Mouse (Mus musculus) cortical plate, adult 2 months (tissue): ENCODE results near the gene Tnrc6a.

Experiments used
- CTCF ChIP-seq: fragments of 200-500 bp; IDR thresholded peaks from 2 replicates; pipeline ENCODE4 v1.5.1; 2011; ENCODE audit warnings: mild to moderate bottlenecking, control low read depth, low read length; ENCODE audit not compliant: insufficient read depth; ENCODE audit errors: extremely low read depth
- POLR2A ChIP-seq: fragments of 200-500 bp; IDR thresholded peaks from 2 replicates; pipeline ENCODE4 v1.6.1; 2011; ENCODE audit warnings: mild to moderate bottlenecking, low read length, control low read depth; ENCODE audit not compliant: insufficient read depth; ENCODE audit errors: extremely low read depth

- TF ChIP-seq POLR2A (no peak), CTCF (no peak)
These were observed 91.5 kb downstream of the Tnrc6a start for GRCm38 (mm10) chr7:123215138-123215537.
